Mouse (Mus musculus): Measurements from ENCODE around the gene Gpx7.

Gene Gpx7

GRCm38 (mm10) chr4:108406861-108407401 lies at the start of gene Gpx7:
TSS of gene Gpx7 (minus strand) at chr4:108406961.
- no peak for DNase-seq (ENCODE audit: low spot score in 2 of 2)

GRCm38 (mm10) chr4:108456028-108456427 lies 49.3 kb upstream of the Gpx7 start:
- DNase-seq (ENCODE audit: low spot score in 2 of 2) = no peak

GRCm38 (mm10) chr4:108448091-108448490 lies 41.3 kb upstream of the Gpx7 start:
- no peak for DNase-seq (ENCODE audit: low spot score in 2 of 2)

GRCm38 (mm10) chr4:108438082-108438840 lies 31.5 kb upstream of the Gpx7 start:
- DNase-seq (ENCODE audit: low spot score in 2 of 2) = no peak

GRCm38 (mm10) chr4:108436225-108436624 lies 29.5 kb upstream of the Gpx7 start:
- DNase-seq (ENCODE audit: low spot score in 2 of 2) = no peak

- DNase-seq (ENCODE audit: low spot score in 2 of 2) = no peak
Measured at GRCm38 (mm10) chr4:108435646-108436045, 28.9 kb upstream of the Gpx7 start.

GRCm38 (mm10) chr4:108434781-108435180 lies 28.0 kb upstream of the Gpx7 start:
- DNase-seq (ENCODE audit: low spot score in 2 of 2) = no peak

GRCm38 (mm10) chr4:108434221-108434620 lies 27.5 kb upstream of the Gpx7 start:
- DNase-seq (ENCODE audit: low spot score in 2 of 2) = no peak

- DNase-seq (ENCODE audit: low spot score in 2 of 2) = no peak
Measured at GRCm38 (mm10) chr4:108433341-108433740, 26.6 kb upstream of the Gpx7 start.

- DNase-seq (ENCODE audit: low spot score in 2 of 2) = no peak
Measured at GRCm38 (mm10) chr4:108431561-108431936, 24.8 kb upstream of the Gpx7 start.

GRCm38 (mm10) chr4:108430656-108431560 lies 24.1 kb upstream of the Gpx7 start:
- DNase-seq (ENCODE audit: low spot score in 2 of 2) = no peak

GRCm38 (mm10) chr4:108428341-108428721 lies 21.6 kb upstream of the Gpx7 start:
- no peak for DNase-seq (ENCODE audit: low spot score in 2 of 2)

GRCm38 (mm10) chr4:108427719-108428340 lies 21.1 kb upstream of the Gpx7 start:
- no peak for DNase-seq (ENCODE audit: low spot score in 2 of 2)

GRCm38 (mm10) chr4:108424587-108424986 lies 17.8 kb upstream of the Gpx7 start:
- DNase-seq (ENCODE audit: low spot score in 2 of 2) = no peak

- DNase-seq (ENCODE audit: low spot score in 2 of 2) = no peak
Measured at GRCm38 (mm10) chr4:108407621-108408020, 860 bp upstream of the Gpx7 start.

- peak; percentile 52 to 54 for DNase-seq (ENCODE audit: low spot score in 2 of 2)
Measured at GRCm38 (mm10) chr4:108406138-108406860, 462 bp downstream of the Gpx7 start.

GRCm38 (mm10) chr4:108405766-108406137 lies 1.0 kb downstream of the Gpx7 start:
- DNase-seq (ENCODE audit: low spot score in 2 of 2) = no peak

GRCm38 (mm10) chr4:108403861-108404635 lies 2.7 kb downstream of the Gpx7 start:
- DNase-seq (ENCODE audit: low spot score in 2 of 2) = no peak

- DNase-seq (ENCODE audit: low spot score in 2 of 2) = no peak
Measured at GRCm38 (mm10) chr4:108400395-108400794, 6.4 kb downstream of the Gpx7 start.

- no peak for DNase-seq (ENCODE audit: low spot score in 2 of 2)
Measured at GRCm38 (mm10) chr4:108394236-108394635, 12.5 kb downstream of the Gpx7 start.

- no peak for DNase-seq (ENCODE audit: low spot score in 2 of 2)
Measured at GRCm38 (mm10) chr4:108392558-108392957, 14.2 kb downstream of the Gpx7 start.

Data from right cerebral cortex, postnatal 36 days (tissue).